Mouse (Mus musculus) small intestine, adult 2 months (tissue): ENCODE data around the gene Cdcp1.

Experiments used
- CTCF ChIP-seq: fragments of 200-500 bp; IDR thresholded peaks from 2 replicates; pipeline ENCODE4 v1.5.1; 2012; ENCODE audit warnings: low read depth, mild to moderate bottlenecking, control low read depth, inconsistent platforms, low read length, moderate library complexity, mixed read lengths; ENCODE audit not compliant: insufficient replicate concordance, insufficient read length; ENCODE audit errors: extremely low read depth
- POLR2A ChIP-seq: fragments of 200-500 bp; IDR thresholded peaks from 2 replicates; pipeline ENCODE4 v1.6.1; 2012; ENCODE audit warnings: low read depth, mild to moderate bottlenecking, control low read depth, inconsistent platforms, low read length, moderate library complexity

DNA sequence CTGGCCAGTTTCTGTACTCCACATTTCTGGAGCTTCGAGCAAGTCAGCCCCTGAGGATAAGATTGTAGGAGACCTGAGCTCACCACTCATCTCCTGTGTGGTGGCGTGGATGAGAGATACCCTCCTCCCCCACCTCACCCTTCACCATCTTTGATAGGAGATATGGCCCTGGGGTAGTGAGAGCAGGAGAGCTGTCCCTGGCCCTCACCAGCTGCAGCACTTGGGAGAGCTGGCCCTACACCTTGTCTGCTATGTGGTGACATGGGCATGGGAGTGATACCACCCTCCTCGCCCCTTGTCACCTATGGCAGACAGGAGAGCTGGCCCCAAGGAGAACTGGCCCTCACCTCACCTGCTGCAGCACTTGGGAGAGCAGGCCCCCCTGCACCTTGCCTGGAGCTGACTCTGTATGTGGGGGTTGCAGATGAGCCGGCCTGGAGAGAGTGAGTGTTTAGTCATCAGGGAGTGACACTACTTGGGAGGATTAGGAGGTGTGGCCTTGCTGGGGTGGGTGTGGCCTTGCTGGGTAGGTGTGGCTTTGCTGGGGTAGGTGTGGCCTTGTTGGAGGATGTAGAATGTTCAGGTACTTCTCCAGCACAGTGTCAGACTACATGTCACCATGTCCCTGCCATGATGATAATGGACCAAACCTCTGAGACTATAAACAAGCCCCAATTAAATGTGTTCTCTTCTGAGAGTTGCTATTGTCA lies 52.7 kb downstream of the Cdcp1 start:
- TF ChIP-seq CTCF (no peak), POLR2A (no peak)
